Mouse (Mus musculus): ENCODE results near the gene Rragd.

DNA sequence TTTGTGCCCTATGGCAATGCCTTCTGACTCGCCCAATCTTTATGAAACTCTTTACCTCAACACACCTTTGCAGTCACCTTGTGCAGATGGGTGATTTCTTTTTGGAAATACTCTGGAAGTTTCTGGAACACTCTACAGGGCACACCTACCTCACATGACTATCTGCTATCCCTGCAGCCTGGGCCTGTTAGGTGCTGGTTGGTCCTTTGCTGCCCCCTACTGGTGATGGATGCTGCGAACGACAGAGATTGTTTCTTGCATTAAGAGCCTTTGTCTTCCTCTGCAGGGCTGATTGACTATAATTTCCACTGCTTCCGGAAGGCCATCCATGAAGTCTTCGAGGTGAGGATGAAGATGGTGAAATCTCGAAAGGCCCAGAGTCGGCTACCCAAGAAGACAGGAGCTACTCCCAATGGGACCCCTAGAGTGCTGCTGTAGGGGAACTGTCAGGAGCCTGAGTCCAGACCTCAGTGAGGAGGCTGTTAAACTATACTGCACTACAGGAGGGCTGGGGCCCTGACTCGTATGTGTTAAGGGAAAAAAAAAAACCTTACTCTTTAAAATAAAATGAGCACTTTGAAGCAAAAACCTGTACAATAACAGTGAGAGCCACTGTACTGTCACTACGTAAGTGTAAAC is 35.6 kb downstream of the Rragd start:
- TF ChIP-seq CTCF (IDR thresholded peaks at IDR 0.05; ENCODE audit: borderline replicate concordance, insufficient read depth, low read depth, low read length) (peak; percentile 96), POLR2A (IDR thresholded peaks at IDR 0.05; ENCODE audit: borderline replicate concordance, insufficient read depth, low read length) (no peak)
